Mouse (Mus musculus): ENCODE data around the gene Eno1.
A peak's percentile ranks its signal among the peaks of the same experiment; 100 is the strongest.
"Not testable (repeated sequence)": the region's sequence is repeated elsewhere in the genome, so short reads cannot be mapped to it uniquely, and the experiment has no call there.

Eno1 gene

DNA sequence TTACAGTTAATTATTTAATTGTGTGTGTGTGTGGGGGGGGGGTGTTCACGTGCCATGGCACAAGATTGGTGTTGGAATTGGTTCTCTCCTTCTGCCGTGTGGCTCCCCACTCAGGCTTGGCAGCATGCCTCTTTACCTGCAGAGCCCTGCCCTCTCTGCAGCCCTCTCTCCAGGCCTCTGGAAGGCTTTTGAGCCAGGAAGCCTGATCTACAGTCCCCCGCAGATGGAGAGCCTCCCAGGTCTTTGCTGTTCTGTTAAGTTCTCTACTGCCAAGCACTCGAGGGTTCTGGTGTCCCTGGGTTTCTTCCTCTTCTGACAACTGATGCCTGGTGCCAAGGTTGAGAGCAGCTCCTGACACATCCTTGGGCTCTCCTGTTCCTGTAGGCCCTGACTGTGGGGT, 17.9 kb downstream of the Eno1 start:
- no peak for DNase-seq

DNA sequence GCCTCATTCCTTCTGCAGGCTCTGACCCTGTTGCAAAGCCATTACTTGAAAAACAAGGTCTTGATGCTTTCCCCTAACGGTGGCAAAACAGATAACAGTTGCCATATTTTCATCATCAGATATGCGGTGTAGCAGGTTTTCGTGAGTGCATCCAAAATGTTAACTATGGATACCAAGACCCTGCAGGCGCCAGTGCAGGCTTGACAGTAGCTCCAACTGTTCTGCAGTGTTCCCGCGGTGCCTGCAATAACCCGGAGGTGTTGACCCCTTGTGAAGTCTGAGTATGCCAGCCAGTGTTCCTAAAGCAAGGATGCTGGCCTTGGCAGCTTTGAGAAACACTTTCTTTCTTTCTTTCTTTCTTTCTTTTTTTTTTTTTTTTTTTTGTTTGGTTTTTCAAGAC, 18.7 kb downstream of the Eno1 start:
- no peak for DNase-seq

DNA sequence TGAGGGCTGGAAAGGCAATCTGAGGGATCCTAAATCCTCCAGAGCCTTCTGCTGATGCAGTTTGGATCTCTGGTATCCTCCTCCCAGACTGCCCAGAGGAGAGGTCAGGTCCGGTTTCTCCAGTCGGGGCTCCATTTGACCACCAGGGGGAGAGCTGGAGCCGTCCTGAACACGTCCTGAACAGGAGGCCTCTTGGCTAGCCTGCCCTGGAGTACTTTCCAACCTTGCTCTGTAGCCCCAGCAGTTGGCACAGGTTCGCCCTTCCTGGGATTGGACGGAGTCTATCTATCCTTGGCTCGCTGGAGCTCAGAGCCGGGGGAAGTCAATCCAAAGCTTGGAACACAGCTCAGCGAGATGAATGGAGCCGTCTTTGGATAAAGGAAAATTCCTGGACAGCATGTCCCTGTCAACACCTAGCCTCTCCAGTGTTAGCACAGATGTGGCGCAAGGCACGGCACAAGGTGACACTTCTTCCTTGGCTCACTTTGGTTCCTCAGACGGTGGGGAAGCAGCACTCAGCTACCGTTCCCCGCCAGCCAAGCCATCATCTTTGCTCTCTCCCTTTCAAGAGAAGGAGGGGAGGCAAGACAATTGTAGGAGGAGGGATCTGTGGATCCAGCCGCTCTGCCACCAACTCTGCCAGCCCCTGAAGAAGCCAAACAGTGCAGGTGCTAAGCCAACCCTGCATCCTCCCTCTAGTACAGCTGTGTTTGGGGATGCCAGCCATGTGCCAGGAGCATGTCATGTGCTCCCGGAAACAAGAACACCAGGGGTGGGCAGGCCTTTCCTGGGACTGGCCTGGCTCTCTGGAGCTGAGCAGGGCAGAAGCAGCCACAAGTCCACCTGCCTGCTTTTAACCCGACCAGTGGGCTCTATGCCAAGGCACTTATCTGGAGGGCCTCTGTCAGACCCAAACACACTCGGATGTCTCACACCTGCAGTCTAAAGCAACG, 21.0 kb downstream of the Eno1 start:
- DNase-seq: peak; percentile 88

DNA sequence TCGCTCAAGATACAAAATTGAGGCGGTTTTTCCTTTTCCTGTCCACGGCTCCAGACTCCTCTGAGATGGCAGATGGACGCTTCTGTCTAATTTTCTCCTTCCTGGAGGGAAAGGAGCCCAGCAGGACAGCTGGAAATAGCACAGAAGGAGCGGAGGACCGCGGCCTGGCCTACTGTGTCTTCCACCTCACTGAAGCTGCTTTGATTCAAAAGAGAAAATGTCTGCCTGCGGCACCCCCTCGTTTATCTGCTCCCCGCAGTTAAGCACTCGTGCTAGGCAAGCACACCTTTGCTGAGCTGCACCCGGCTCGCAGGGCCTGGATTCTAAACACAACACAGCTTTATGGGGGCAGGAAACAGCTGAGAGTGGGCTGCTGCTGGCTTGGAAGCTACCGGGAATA, 21.9 kb downstream of the Eno1 start:
- DNase-seq: no peak

DNA sequence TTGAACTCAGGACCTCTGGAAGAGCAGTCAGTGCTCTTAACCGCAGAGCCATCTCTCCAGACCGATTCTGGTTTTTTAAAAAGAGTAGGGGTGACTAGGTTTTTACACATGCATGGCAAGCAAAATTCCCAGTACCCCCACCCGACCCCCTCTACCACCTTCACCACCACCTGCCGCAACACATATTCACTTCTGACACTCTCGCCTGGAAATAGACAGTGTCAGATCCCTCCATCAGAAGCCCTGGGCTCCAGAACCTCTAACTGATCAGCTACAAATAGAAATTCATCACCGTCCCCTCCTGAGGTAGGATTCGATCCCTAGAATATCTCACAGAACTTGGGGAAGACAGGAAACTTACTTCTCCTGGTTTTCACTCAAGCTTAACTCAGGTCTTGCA, 23.1 kb downstream of the Eno1 start:
- no peak for DNase-seq

DNA sequence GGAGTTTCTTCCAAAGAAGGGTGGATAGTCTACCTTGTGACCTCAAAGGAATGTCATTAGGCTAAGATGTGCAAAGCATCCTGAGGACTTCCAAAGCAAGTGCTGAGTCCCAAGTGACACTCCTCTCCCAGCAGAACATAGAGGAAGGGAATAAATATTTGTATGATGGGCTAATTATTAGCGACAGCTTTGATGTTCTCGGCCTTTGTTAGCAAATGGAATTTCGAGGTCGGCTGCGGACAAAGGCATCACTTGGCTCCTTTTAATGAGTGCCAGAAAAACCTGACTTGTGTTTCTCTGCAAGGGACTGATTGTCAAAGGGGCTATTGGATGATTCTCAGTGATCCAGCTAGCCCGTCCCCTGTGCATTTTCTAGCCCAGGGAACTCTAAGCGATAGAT, 23.6 kb downstream of the Eno1 start:
- DNase-seq: peak; percentile 65

DNA sequence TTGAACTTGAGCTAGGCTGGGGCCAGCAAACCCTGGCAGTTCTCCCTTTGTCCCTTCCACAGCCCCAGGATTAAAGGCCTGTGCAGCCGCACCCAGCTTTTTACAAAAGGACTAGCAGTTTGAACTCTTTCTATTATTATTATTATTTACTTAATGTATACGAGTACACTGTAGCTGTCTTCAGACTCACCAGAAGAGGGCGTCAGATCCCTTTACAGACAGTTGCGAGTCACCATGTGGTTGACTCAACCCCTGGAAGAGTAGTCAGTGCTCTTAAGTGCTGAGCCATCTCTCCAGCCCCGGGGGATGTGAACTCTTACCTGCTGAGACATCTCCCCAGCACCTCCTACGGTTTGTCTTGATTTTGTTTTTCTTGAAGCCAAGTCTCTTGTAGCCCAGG, 24.2 kb downstream of the Eno1 start:
- peak; percentile 73 for DNase-seq

DNA sequence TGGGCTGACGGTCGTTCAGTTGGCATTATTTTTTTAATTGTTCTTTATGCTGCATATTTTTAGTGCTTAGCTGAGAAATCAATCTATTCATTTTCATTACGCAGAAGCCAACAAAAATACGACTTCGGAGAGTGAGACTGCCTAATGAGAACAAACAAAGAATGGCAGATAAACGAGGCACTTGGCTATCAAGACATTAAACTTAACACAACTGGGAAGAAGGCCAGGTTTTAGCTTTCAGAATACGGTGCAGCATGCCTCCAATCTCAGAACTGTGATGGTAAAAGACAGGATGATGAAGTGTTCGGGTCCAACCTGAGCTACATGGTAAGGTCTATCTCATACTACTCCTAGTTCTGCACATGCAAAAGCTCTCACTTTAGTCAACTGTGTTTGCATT, 25.8 kb downstream of the Eno1 start:
- DNase-seq: no peak

DNA sequence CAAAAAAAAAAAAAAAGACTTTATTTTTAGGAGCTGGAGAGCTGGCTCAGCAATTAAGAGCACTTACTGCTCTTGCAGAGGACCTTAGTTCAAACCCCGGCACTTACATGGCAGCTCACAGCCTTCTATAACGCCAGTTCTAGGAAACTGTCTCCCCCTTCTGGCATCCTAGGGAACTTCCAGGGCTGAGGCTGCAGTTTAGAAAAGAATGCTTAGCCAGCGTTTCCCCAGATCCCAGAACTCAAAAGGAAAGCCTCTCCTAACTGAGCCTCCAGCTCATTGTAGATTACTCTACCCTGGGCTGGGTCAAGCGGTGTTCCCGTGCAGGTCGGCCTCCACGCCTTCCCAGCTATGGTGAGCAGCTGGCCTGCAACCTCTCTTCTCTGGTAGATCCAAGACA, 28.4 kb downstream of the Eno1 start:
- DNase-seq: peak; percentile 59

DNA sequence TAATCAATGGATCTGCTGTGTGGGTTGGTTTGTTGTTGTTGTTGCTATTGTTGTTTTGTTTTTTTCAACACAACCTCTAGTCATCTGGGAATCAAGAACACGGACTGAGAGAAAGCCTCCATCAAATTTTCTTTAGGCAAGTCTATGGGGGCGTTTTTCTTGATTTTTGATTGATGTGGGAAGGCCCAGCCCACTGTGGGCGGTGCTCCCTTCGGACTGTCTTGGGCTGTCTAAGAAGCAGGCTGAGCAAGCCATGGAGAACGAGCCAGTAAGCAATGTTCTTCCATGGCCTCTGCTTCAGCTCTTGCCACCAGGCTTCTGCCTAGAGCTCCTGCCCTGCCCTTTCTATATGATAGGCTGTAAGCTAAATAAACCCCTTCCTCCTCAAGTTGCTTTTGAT, 28.9 kb downstream of the Eno1 start:
- DNase-seq: no peak

DNA sequence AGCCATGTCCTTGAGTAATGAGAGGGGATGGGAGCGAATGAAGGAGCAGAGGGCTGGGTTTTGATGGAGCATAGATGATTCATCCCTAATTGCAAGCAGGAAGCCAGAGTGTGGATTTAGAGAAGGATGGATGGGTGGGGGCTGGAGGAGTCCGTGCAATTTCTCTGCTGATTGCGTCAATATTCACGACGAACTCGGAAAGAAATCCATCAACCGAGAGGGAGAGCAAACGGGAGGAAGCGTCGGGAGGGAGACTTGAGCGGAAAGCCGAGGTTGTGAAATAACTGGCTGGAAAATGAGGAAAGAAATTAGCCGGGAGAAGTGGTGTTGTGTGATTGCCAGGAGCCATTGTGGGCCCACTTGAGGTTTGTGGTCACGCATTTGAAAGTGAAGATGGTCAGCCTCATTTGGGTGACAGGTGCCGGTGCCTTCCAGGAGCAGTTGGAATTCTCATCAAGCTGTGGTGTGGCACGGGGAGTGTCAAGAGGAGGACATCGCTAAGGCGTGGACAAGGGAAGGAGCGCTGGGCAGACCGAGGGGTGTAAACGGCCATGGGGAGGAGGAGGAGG, 30.2 kb downstream of the Eno1 start:
- no peak for DNase-seq

DNA sequence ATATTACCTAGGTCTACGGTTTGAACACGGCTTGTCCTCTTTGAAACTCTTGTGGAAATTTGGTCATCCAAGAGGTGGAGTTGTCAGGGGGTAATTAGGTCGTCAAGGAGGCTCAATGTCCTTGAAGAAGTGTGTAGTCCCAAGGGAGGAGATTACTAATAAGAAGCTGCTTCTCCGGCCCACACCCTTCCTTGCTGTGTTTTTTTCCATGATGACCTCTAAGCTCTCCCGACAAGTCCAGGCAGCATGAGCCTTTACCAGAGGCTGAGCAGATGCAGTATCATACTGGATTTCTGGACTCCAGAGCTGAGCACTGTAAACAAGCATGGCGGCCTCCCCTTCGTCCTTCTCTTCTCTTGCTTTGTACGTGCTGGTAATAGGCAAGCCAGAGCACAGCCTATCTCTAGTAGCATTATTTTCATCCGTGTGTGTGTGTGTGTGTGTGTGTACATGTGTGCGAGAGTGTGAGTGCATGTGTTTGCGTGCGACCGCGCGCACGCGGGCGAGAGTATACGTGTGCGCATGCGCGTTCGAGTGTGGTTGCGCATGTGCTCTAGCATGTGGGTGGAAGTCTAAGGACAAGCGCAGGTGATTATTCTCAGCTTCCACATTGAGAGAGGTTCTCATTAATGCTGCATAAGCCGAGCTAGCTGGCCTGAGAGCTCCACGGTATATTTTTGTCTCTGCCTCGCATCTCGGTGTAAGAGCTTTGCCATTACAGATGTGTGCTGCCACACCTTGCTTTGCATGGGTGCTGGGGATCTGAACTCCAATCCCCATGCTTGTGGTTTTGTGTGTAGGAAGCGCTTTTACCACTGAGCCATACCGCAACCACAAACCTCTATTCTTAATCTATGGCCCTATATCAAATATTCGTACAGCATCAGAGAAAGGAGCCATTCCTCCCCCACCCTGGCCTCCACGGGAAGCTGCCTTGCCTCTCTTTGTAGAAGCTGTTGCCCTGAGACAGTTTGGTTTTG, 32.4 kb downstream of the Eno1 start:
- no peak for DNase-seq

DNA sequence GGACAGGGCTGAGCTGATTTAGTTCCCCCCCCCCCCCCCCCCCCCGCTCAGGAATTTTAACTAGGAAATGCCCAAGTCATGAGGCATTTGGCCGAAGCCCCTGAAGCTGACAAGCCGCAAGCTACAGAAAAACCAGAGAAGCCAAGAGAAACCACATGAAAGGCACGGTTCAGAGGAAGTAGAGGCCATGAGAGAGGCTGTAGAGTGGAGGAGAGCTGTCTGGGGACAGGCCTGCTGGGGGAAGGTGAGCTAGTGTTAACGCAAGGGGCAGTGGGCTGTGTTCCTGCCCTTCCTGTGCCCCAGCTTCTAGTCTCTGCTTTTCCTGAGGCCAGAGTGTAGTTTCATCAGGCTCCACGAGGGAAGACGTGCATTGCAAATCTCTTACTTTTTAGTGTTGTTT, 33.2 kb downstream of the Eno1 start:
- no peak for DNase-seq

DNA sequence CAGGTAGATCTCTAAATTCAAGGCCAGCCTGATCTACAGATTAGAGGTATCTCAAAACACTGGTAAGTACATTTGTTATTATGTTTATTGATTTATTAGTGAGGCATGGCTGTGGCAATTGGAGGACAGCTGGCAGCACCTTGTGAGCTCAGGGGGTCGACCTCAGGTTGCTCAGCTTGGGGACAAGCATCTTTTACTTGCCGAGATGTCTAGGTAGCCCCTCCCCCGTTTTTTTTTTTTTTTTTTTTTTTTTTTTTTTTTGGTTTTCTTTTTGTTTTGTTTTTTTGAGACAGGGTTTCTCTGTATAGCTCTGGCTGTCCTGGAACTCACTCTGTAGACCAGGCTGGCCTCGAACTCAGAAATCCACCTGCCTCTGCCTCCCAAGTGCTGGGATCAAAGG, 34.2 kb downstream of the Eno1 start:
- not testable (repeated sequence) for DNase-seq

DNA sequence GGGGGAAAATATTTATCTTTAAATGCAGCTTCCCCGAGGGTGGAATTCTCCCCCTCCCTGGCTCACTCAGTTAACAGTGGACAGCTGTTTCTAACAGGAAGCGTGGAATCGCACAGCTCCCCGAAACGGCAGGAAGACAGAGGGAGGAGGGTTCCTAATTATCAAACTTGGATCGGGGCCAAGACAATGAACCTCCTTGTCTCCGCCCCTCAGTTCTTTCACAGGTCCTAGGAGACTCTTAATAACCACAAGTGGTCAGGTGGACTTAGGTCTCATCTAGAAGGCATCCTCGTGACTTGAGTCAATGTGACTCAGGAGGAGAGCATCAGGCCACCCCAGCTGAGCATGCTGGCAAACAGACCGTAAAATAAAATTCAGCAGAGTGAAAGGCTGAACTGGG, 36.2 kb downstream of the Eno1 start:
- peak; percentile 91 for DNase-seq

DNA sequence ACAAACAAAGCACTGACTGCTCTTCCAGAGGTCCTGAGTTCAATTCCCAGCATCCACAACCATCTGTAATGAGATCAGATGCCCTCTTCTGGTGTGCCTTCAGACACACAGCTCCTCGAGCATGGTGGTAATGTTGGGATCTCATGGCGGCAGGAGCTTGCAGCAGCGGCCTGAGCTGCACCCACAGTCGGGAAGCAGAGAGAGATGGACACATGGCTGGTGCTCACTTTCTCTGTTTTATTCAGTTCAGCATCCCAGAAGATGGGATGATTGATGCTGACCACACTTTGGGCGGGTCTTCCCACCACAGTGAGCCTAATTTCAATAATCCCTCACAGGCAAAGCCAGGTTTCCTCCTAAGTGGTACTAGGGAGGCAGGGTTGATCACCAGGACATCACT, 39.0 kb downstream of the Eno1 start:
- DNase-seq: no peak

DNA sequence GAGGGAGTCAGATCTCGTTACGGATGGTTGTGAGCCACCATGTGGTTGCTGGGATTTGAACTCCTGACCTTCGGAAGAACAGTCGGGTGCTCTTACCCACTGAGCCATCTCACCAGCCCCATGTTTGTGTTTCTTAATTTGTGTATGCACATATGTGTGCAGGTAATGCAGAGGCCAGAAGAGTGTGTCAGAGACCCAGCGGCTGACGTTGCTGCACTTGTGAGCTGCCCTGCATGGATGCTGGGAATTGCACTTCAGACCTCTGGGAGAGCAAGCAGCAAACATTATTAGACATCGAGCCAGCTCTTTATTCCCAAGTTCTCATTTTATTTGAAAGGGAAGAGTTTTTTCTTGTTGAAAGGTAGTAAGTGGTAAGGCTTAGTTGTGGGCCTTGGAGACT, 42.8 kb downstream of the Eno1 start:
- not testable (repeated sequence) for DNase-seq

DNA sequence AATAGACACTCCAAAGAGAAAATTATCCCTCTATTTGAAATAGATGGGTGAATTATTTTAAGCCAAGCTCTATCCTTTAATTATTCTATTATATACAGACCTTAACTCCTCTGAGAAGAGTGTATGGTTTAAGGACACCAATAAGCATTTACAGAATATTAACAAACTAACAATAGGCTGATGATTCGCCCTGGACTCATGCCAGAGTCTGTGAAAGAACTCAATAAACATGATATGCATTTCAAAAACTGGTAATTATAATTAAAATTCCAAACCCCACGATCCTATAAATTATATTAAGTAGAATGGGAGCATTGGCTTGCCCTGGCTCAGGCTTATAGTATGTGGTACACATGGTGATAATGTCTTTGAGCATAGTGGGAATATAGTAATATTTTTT, 43.5 kb downstream of the Eno1 start:
- DNase-seq: no peak

DNA sequence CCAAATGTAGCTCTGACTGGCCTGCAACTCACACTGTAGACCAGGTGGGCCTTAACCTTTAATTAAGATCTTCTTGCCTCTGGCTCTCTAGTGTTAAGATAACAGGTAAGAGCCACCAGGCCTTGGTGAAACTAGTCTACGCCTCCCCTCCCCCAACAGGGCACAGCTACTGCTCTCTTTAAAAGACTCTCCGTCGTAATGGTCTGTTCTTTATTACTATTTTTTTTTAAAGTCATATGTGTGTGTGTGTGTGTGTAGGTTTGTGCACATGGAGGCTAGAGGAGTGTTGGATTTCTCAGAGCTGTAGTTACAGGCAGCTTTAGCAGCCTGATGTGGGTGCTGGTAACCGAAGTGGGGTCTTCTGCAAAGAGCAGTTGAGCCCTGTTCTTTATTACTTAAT, 43.9 kb downstream of the Eno1 start:
- no peak for DNase-seq

DNA sequence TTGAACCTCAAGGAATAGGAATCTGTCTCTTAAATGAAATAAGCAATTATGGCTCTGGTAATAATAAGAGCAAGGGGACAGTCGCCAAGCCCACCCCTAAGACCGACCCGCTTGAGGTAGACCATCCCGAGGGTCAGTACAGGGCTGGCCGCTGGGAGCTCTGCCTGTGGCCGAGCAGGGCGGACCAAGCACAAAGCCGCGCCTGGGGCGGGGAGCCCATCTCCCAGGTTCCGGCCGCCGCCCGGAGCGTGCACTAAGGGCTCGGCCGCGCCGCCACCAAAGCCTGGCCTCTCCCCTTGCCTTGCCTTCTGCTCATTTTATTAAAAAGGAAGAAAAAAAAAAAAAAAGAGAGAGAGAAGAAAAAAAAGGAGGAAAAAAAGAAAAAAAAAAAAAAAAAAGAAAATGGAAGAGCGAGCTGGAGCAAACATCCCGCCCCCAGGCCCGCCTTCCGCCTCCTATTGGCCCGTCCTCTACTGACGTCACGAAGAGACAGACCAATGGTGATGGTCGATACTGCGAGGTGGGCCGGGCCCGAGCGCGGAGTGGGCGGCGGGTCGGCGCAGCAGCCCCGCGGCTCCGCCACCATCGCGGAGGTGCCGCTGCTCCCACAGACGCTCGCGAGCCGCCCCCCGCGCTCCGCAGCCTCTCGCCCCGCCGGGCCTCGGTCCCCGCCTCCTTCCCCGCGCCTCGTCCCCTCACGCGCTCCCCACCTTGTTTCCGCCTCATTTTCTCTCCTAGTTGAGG, 44.7 kb downstream of the Eno1 start, which contains the start of gene Rere:
Gene Rere (plus strand): TSS at position 629 of the 744 bp plus-strand sequence.
- peak; percentile 98 for DNase-seq

DNA sequence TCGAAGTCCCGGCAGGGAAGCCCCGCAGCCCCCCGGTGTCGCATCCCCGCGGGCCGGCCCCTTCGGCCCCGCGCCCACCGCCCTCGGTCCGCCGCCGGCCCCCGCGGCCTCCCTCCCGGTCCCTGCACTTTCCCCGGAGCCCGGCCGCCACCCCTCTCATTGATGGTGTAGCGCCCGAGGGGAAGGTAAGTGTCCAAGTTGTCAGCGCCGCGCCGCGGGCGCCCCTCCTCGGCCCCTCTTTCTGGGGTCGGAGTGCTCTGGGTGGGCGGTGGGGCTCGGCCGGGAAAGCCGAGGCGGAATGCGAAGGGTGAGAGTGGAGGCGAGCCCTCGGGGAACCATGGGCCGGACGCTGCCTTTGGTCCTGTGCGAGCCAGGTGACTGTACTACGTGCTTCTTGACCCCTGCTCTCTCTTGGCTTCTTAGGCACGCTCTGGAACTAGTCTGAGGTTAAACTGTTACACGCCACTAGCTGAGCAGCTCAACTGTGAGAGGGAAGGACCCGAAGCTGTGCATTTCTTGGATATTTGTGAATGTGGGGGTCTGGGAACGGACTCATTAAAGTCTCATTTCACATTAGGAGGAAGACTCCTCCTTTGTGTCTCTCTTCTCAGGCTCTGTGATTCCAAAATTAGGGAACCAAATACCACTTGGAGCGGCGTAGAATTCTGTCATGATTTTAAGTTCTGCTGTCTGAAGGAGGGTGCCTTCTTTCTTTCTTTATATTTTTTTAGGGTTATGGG, 45.5 kb downstream of the Eno1 start:
- DNase-seq: peak; percentile 57
